Mouse (Mus musculus): ENCODE measurements around the gene Cbl.

Gene Cbl

GRCm38 (mm10) chr9:44240399-44240798 is 6.5 kb upstream of the Cbl start, which contains the start of gene Ccdc153:
TSS of gene Ccdc153 (plus strand) at chr9:44240676.
- in situ Hi-C loops (cut with MboI) = no loop called here

- in situ Hi-C loops (cut with MboI) = no loop called here
Observed at GRCm38 (mm10) chr9:44239447-44239846, 5.6 kb upstream of the Cbl start.

GRCm38 (mm10) chr9:44238501-44239190 is 4.8 kb upstream of the Cbl start:
- in situ Hi-C loops (cut with MboI) = no loop called here

- in situ Hi-C loops (cut with MboI) = no loop called here
Observed at GRCm38 (mm10) chr9:44237128-44237527, 3.3 kb upstream of the Cbl start.

- in situ Hi-C loops (cut with MboI) = no loop called here
Observed at GRCm38 (mm10) chr9:44236601-44237000, 2.8 kb upstream of the Cbl start.

- in situ Hi-C loops (cut with MboI) = no loop called here
Observed at GRCm38 (mm10) chr9:44234479-44235427, 904 bp upstream of the Cbl start.

- in situ Hi-C loops (cut with MboI) = no loop called here
Observed at GRCm38 (mm10) chr9:44233021-44233801, 638 bp downstream of the Cbl start.

- in situ Hi-C loops (cut with MboI) = no loop called here
Observed at GRCm38 (mm10) chr9:44231609-44232008, 2.2 kb downstream of the Cbl start.

- in situ Hi-C loops (cut with MboI) = no loop called here
Observed at GRCm38 (mm10) chr9:44225993-44226392, 7.9 kb downstream of the Cbl start.

GRCm38 (mm10) chr9:44213538-44213937 is 20.3 kb downstream of the Cbl start:
- in situ Hi-C loops (cut with MboI) = no loop called here

GRCm38 (mm10) chr9:44212406-44212805 is 21.4 kb downstream of the Cbl start:
- in situ Hi-C loops (cut with MboI) = no loop called here

GRCm38 (mm10) chr9:44209416-44209815 is 24.4 kb downstream of the Cbl start:
- in situ Hi-C loops (cut with MboI) = no loop called here

- in situ Hi-C loops (cut with MboI) = no loop called here
Observed at GRCm38 (mm10) chr9:44207840-44208239, 26.0 kb downstream of the Cbl start.

- in situ Hi-C loops (cut with MboI) = no loop called here
Observed at GRCm38 (mm10) chr9:44200458-44200857, 33.4 kb downstream of the Cbl start.

GRCm38 (mm10) chr9:44199580-44199979 is 34.3 kb downstream of the Cbl start:
- in situ Hi-C loops (cut with MboI) = no loop called here

GRCm38 (mm10) chr9:44199166-44199565 is 34.7 kb downstream of the Cbl start:
- in situ Hi-C loops (cut with MboI) = no loop called here

- in situ Hi-C loops (cut with MboI) = no loop called here
Observed at GRCm38 (mm10) chr9:44196354-44196753, 37.5 kb downstream of the Cbl start.

- in situ Hi-C loops (cut with MboI) = no loop called here
Observed at GRCm38 (mm10) chr9:44194000-44194399, 39.8 kb downstream of the Cbl start.

GRCm38 (mm10) chr9:44192794-44193193 is 41.1 kb downstream of the Cbl start:
- in situ Hi-C loops (cut with MboI) = no loop called here

- in situ Hi-C loops (cut with MboI) = no loop called here
Observed at GRCm38 (mm10) chr9:44192312-44192711, 41.5 kb downstream of the Cbl start.

- in situ Hi-C loops (cut with MboI) = no loop called here
Observed at GRCm38 (mm10) chr9:44191166-44191565, 42.7 kb downstream of the Cbl start.

- in situ Hi-C loops (cut with MboI) = no loop called here
Observed at GRCm38 (mm10) chr9:44188223-44188622, 45.6 kb downstream of the Cbl start.
